Mouse (Mus musculus): ENCODE results near the gene Kpna4.

DNA sequence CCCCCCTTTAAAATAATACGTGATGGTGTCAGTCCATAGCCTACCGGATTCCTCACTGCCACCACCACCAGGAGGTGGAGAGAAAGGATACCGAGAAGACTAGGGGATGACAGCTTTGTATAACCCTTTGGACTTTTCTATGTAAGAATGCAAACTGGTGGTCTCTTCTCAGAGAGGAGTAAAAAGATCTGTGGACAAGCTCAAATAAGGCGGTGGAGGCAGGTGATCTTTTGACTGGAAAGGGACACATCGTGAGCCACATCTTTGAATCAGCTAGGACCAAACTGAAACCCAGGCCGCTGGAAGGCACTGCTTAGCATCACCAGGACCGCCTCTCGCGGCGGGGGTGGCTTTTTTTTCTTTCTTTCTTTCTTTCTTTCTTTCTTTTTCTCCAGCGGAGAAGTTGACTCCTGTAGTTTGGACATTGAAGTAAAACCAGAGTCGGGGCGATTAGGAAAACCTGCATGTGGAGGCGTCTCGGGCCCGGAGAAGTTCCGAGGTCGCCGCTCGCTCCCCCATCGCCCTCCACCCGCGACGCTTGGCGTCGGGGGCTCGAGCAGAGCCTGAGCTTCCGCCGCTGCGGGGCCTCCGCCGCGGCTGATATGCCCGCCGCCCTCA lies 913 bp downstream of the Kpna4 start:
- no peak for TF ChIP-seq CTCF (IDR thresholded peaks at IDR 0.05; ENCODE audit: insufficient read depth, low read depth, low read length)
- no peak for TF ChIP-seq POLR2A (IDR thresholded peaks at IDR 0.05; ENCODE audit: insufficient read depth, low read depth, low read length)
